Mouse (Mus musculus) forebrain, embryonic 12.5 days (tissue): ENCODE data around the gene Cep128. TPM values are rescaled to one million over a fixed set of nuclear protein-coding genes. Genes with fewer than 3 reads are reported as not detected.
"Not testable (repeated sequence)": the region's sequence is repeated elsewhere in the genome, so short reads cannot be mapped to it uniquely, and the experiment has no call there.

Experiments
- ATAC-seq: fragments of 200-750 bp; cut with Nextera tagmentation; 2 replicates; pipeline ENCODE4 v1.8.0; 2017; ENCODE audit warnings: moderate TSS enrichment; ENCODE audit not compliant: low FRiP score
- H3K27ac ChIP-seq: fragments of 300-500 bp; sonication (generic); 2 replicates; pipeline ENCODE4 v1.5.1; 2016; ENCODE audit warnings: mild to moderate bottlenecking
- H3K27me3 ChIP-seq: fragments of 300-500 bp; sonication (generic); 2 replicates; pipeline ENCODE4 v1.6.1; 2016; ENCODE audit warnings: mild to moderate bottlenecking
- H3K36me3 ChIP-seq: fragments of 300-500 bp; sonication (generic); replicated peaks from 2 replicates; pipeline ENCODE4 v1.6.1; 2016; ENCODE audit warnings: mild to moderate bottlenecking
- H3K4me1 ChIP-seq: fragments of 300-500 bp; sonication (generic); 2 replicates; pipeline ENCODE4 v1.6.1; 2016
- H3K4me2 ChIP-seq: fragments of 300-500 bp; sonication (generic); 2 replicates; pipeline ENCODE4 v1.6.1; 2016; ENCODE audit warnings: mild to moderate bottlenecking, moderate library complexity
- H3K4me3 ChIP-seq: fragments of 300-500 bp; sonication (generic); replicated peaks from 2 replicates; pipeline ENCODE4 v1.5.1; 2016; ENCODE audit warnings: mild to moderate bottlenecking
- H3K9ac ChIP-seq: fragments of 300-500 bp; sonication (generic); 2 replicates; pipeline ENCODE4 v1.6.1; 2016; ENCODE audit warnings: mild to moderate bottlenecking
- H3K9me3 ChIP-seq: fragments of 300-500 bp; sonication (generic); 2 replicates; pipeline ENCODE4 v1.6.1; 2016
- WGBS: fragments of 180-500 bp; shearing (Covaris S2); methylation state at CpG from one replicate; pipeline ENCODE4 v1.1.7; 2016; 5-methylcytosine and 5-hydroxymethylcytosine counted together
- microRNA-seq: library from miRNA; unstranded; fragments of <30 nt; microRNA quantifications from one replicate; pipeline ENCODE4, GENCODE M21; 2017
- polyA plus RNA-seq: library from polyadenylated mRNA; unstranded; fragments of >200 nt; fragmentation: Nextera tagmentation; extraction: Ambion mirVana; gene quantifications from 2 replicates; pipeline ENCODE4 v1.2.1, GENCODE M21; 2016

The Cep128 gene
- polyA plus RNA-seq, 1 experiment from 2014 or later = 11.1 TPM

- Histone ChIP-seq H3K4me2 (no peak overlapping the region), H3K9me3 (no peaks in the 10 kb centered on the region), H3K27ac (no peak overlapping the region), H3K36me3 (no peaks in the 10 kb centered on the region), H3K4me3 (no peak overlapping the region), H3K9ac (no peak overlapping the region), H3K4me1 (no peaks in the 10 kb centered on the region), H3K27me3 (no peaks in the 10 kb centered on the region)
- 43% methylated on average over 6 of the region's 6 CpGs for WGBS
- ATAC-seq = no peak
Measured at GRCm38 (mm10) chr12:90987259-90987658, 396.9 kb downstream of the Cep128 start.

- 85% methylated on average over 4 of the region's 4 CpGs for WGBS
Measured at GRCm38 (mm10) chr12:90982018-90982417, 402.2 kb downstream of the Cep128 start.

DNA sequence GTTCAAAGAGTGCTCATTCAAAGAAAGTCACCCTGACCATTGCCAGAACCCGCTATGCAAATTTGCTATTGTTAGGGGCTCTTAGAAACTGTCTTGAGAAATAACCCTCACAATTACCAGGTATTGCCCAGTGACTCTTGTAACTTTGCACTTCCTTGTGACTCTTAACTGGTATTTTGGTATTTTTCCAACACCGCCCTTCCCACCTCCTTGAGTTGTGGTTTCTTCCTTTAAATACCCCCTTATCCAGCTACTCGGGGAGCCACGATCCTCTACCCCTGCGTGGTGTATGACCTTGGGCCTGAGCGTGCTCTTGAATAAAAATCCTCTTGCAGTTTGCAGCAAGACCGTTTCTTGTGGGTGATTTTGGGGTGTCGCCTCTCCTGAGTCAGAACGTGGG is 407.8 kb downstream of the Cep128 start:
- not testable (repeated sequence) for H3K27ac ChIP-seq, H3K4me2 ChIP-seq, H3K36me3 ChIP-seq, H3K27me3 ChIP-seq, H3K9me3 ChIP-seq, H3K4me3 ChIP-seq, H3K4me1 ChIP-seq, ATAC-seq, H3K9ac ChIP-seq
- 91% methylated on average over 9 of the region's 9 CpGs for WGBS

More at GRCm38 (mm10) chr12:90982018-90982417, 402.2 kb downstream of the Cep128 start:
- Histone ChIP-seq H3K9ac (no peak overlapping the region), H3K36me3 (no peaks in the 10 kb centered on the region), H3K27me3 (no peaks in the 10 kb centered on the region), H3K4me2 (no peak overlapping the region), H3K27ac (no peak overlapping the region), H3K4me3 (no peak overlapping the region), H3K9me3 (no peaks in the 10 kb centered on the region), H3K4me1 (no peaks in the 10 kb centered on the region)
- no peak for ATAC-seq

GRCm38 (mm10) chr12:90975429-90975828 is 408.8 kb downstream of the Cep128 start:
- H3K4me2 ChIP-seq = no peak overlapping the region
- H3K9me3 ChIP-seq = no peaks in the 10 kb centered on the region
- WGBS = 35% methylated on average over 2 of the region's 2 CpGs
- H3K4me3 ChIP-seq = no peak overlapping the region
- H3K27ac ChIP-seq = no peak overlapping the region
- H3K4me1 ChIP-seq = no peaks in the 10 kb centered on the region
- ATAC-seq = no peak
- H3K27me3 ChIP-seq = no peaks in the 10 kb centered on the region
- no peak overlapping the region for H3K9ac ChIP-seq
- H3K36me3 ChIP-seq = no peaks in the 10 kb centered on the region

DNA sequence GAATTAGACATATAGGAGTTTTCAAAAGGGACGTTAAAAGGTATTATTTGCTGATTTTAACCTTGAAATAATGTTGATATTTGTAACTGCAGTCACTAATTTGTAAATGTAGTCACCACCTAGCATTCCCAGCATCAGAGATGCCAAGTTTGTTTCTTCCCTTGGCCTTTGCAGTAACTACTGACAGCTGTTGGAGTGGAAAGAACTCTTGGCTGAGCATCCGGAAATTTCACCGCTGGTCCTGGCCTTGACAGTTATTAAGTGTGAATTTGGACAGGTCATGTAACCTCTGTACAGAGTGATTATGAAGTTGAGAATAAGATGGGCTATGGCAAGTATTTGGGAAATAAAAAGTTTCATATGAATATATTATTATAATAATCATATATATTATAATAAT is 413.1 kb downstream of the Cep128 start:
- H3K9ac ChIP-seq = no peak overlapping the region

DNA sequence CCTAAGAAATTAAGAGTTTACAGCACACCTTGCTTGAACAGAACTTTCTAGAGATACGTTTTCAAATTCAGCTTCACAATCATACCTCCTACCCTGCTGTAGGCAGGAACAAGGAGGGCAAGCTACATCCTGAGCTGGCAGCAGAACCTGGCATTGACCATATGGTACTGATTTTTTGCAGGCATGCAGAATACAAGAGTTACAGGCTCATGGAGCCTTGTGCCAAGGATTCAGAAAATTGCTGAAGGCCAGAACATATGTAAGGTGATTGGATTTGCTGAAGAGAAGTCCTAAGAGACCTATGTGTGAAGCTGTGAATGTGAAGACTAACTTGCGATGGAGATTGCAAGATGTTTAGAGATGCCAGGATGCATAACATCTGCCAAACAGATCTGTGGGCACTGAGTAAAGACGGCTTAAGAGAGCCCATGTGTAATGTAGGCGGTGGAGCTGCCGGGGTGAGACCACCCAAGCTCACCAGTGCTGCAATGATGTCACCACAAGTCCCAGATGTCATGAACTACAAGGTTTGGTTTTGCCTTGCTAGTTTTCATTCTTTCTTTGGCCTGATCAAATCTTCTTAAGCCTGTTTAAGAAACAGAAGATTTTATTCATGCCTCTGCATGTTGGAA is 422.7 kb downstream of the Cep128 start:
- H3K27me3 ChIP-seq = no peaks in the 10 kb centered on the region
- H3K9ac ChIP-seq = no peak overlapping the region
- no peak overlapping the region for H3K27ac ChIP-seq
- no peaks in the 10 kb centered on the region for H3K4me1 ChIP-seq
- ATAC-seq = no peak
- H3K36me3 ChIP-seq = no peaks in the 10 kb centered on the region
- H3K4me2 ChIP-seq = no peak overlapping the region
- H3K9me3 ChIP-seq = no peaks in the 10 kb centered on the region
- no peak overlapping the region for H3K4me3 ChIP-seq
- 81% methylated on average over 5 of the region's 5 CpGs for WGBS

More for the DNA sequence above, 413.1 kb downstream of the Cep128 start:
- H3K4me1 ChIP-seq = no peaks in the 10 kb centered on the region
- ATAC-seq = no peak
- H3K9me3 ChIP-seq = no peaks in the 10 kb centered on the region
- H3K27ac ChIP-seq = no peak overlapping the region
- no peak overlapping the region for H3K4me3 ChIP-seq
- WGBS = 92% methylated on average over 3 of the region's 3 CpGs
- H3K4me2 ChIP-seq = no peak overlapping the region
- no peaks in the 10 kb centered on the region for H3K36me3 ChIP-seq
- no peaks in the 10 kb centered on the region for H3K27me3 ChIP-seq

- Histone ChIP-seq H3K9me3 (no peaks in the 10 kb centered on the region), H3K9ac (no peak overlapping the region), H3K27ac (no peak overlapping the region), H3K4me1 (no peaks in the 10 kb centered on the region), H3K36me3 (no peaks in the 10 kb centered on the region), H3K27me3 (no peaks in the 10 kb centered on the region), H3K4me2 (no peak overlapping the region), H3K4me3 (no peak overlapping the region)
- ATAC-seq = no peak
- WGBS = 78% methylated on average over 7 of the region's 7 CpGs
Measured at GRCm38 (mm10) chr12:90954740-90955473, 429.3 kb downstream of the Cep128 start.

Small RNAs within 50 kb of the gene (microRNA-seq; reads per million reads assigned to microRNA genes)
- gene Gm44370 = not detected

Other genes starting within 250 kb of the Cep128 start
- 0.92 and 1.2 TPM in 2 replicates for gene Tshr, start 154 bp upstream of the Cep128 start, polyA plus RNA-seq
- gene Gtf2a1, start 206.1 kb upstream of the Cep128 start, polyA plus RNA-seq = 63.6 and 69.4 TPM in 2 replicates